In the genomic region with DNA sequence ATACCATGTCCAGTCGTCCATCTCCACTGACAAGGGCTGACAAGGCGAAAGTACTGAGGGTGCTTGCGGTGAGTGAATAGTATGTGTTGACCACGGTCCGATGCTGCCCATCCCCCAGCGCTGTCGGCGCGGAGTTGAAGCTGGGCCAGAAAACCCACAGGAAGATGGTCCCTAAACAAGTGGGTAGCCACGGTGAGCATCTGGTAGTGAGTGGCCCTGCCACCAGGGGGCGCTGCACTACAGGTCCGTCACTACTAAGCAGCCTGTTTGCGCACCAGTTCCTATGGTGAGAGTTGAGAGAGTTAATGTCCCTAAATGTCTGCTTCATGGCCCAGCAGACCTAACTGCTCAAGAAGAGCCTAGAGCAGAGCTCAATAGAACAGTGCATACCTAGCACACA, we compare ENCODE assay signal across 9 mouse cellular contexts. TPM values are rescaled to one million over a fixed set of nuclear protein-coding genes. Genes with fewer than 3 reads are reported as not detected.
DNase-seq lines count a peak whose midpoint lies in the region; TF ChIP-seq lines count a peak whose summit lies in the region.
"Had no signal": no experiment of that assay in that cellular context is flagged by ENCODE, and none has a peak within 500 bp of the region (broad histone marks: within the 10 kb centered on the region; RNA-seq: fewer than 3 reads in every experiment).

No protein-coding gene starts in this region.

- peaks cover 10% of the 10 kb centered on the region for H3K4me1 ChIP-seq in limb, embryonic 10.5 days
- H3K4me1 ChIP-seq in olfactory bulb, adult 2 months (ENCODE audit: control insufficient read depth, insufficient read depth, low read length): peaks cover 17% of the 10 kb centered on the region

- WGBS in limb, embryonic 10.5 days: 23% methylated on average over 13 of the region's 13 CpGs
- WGBS in olfactory bulb, adult 2 months: 16% methylated on average over 13 of the region's 13 CpGs

- H3K9me3 ChIP-seq in limb, embryonic 10.5 days (replicated peaks): no peaks in the 10 kb centered on the region

- DNase-seq in layer of hippocampus, adult 11-12 months (ENCODE audit: low spot score): peak; percentile 81
- DNase-seq in layer of hippocampus, adult 9-10 months (ENCODE audit: low spot score): no peak
- DNase-seq in WW6 (ENCODE audit: low read depth, low spot score): peak; percentile 65
- DNase-seq in cerebellum, postnatal 36 days: peak; percentile 78 to 82
- DNase-seq in heart, postnatal 36 days: peak; percentile 67 to 78
- DNase-seq in limb, embryonic 10.5 days (ENCODE audit: low spot score): peak; percentile 86
- DNase-seq in thymus, postnatal 14 days: peak; percentile 79

- H3K4me3 ChIP-seq in limb, embryonic 10.5 days: no peak overlapping the region
- H3K4me3 ChIP-seq in olfactory bulb, adult 2 months (ENCODE audit: insufficient read depth, low read depth, low read length): no peak overlapping the region
- H3K4me3 ChIP-seq: myocyte had no signal

- TF ChIP-seq CTCF in olfactory bulb, adult 2 months (IDR thresholded peaks at IDR 0.05; ENCODE audit: insufficient read depth, low read depth, low read length): peak; percentile 81; the same call in 1 of the 2 replicates

- no peak overlapping the region for H3K27ac ChIP-seq in limb, embryonic 10.5 days
- H3K27ac ChIP-seq in olfactory bulb, adult 2 months (ENCODE audit: insufficient read depth, low read depth, low read length): no peak overlapping the region

- intact Hi-C loops in heart, postnatal 36 days (cut with DNase I): no loop called here

- H3K36me3 ChIP-seq in limb, embryonic 10.5 days: no peaks in the 10 kb centered on the region

- TF ChIP-seq POLR2A in olfactory bulb, adult 2 months (IDR thresholded peaks at IDR 0.05; ENCODE audit: insufficient read depth, low read depth, low read length): no peak

- H3K27me3 ChIP-seq in limb, embryonic 10.5 days (ENCODE audit: low read depth, poor library complexity, severe bottlenecking): peaks cover 79% of the 10 kb centered on the region

RNA-seq across cellular contexts. Expression of gene Rhbg, which starts 8.7 kb away (rescaled TPM):
- total RNA-seq in heart, postnatal 36 days (2021): not detected
- 0.18 and 0.34 TPM in 2 replicates for polyA plus RNA-seq in limb, embryonic 10.5 days (2016; fragmentation: Nextera tagmentation; extraction: Ambion mirVana)
- not detected in 2 replicates for polyA plus RNA-seq in olfactory bulb, adult 2 months (2012; ENCODE audit: insufficient read depth, insufficient read length, low replicate concordance, missing spikeins)
- polyA plus RNA-seq: myocyte had no signal

RNA-seq across cellular contexts. Expression of gene Gm38392, which starts 41.2 kb away (rescaled TPM):
- under 1 TPM; 0.33 to 0.43 TPM for total RNA-seq in heart, postnatal 36 days (2021)
- 0.26 TPM in 1 of 2 replicates, not detected in the other for polyA plus RNA-seq in limb, embryonic 10.5 days (2016; fragmentation: Nextera tagmentation; extraction: Ambion mirVana)
- not detected in 2 replicates for polyA plus RNA-seq in olfactory bulb, adult 2 months (2012; ENCODE audit: insufficient read depth, insufficient read length, low replicate concordance, missing spikeins)

RNA-seq across cellular contexts. Expression of gene Tsacc, which starts 51.0 kb away (rescaled TPM):
- 1 to 10 TPM; 5.2 to 6.8 TPM for total RNA-seq in heart, postnatal 36 days (2021)
- 14.0 and 15.4 TPM in 2 replicates for polyA plus RNA-seq in limb, embryonic 10.5 days (2016; fragmentation: Nextera tagmentation; extraction: Ambion mirVana)
- not detected in 2 replicates for polyA plus RNA-seq in olfactory bulb, adult 2 months (2012; ENCODE audit: insufficient read depth, insufficient read length, low replicate concordance, missing spikeins)

RNA-seq across cellular contexts. Expression of gene Cct3, which starts 51.1 kb away (rescaled TPM):
- total RNA-seq in heart, postnatal 36 days (2021): 100 to 1,000 TPM; 164 to 174 TPM
- polyA plus RNA-seq in limb, embryonic 10.5 days (2016; fragmentation: Nextera tagmentation; extraction: Ambion mirVana): 834 and 987 TPM in 2 replicates
- 179 TPM in 1 of 2 replicates, not detected in the other for polyA plus RNA-seq in olfactory bulb, adult 2 months (2012; ENCODE audit: insufficient read depth, insufficient read length, low replicate concordance, missing spikeins)

Comparison
In these comparisons a context has a peak if more than half of its experiments do, and no peak if none do; other contexts are left out.
1. RNA of gene Tsacc, which starts 51.0 kb away (polyA plus RNA-seq): 14.0 to 15.4 TPM in limb, embryonic 10.5 days; not detected in olfactory bulb, adult 2 months; every median in the first group is over 10 times any median in the second.